Mouse (Mus musculus) thymus, adult 18-20 months (tissue): ENCODE results near the gene Nipal4.

Experiments used
- DNase-seq, 2 experiments: peaks; one replicate each; pipeline ENCODE4 v3.0.0; 2022; ENCODE audit warnings: mixed read lengths in 2 of 2

Gene Nipal4

GRCm38 (mm10) chr11:46157462-46157861, 8.8 kb downstream of the Nipal4 start:
- DNase-seq, result no peak

GRCm38 (mm10) chr11:46156945-46157344, 9.4 kb downstream of the Nipal4 start:
- no peak for DNase-seq

- DNase-seq, result no peak
These were observed 19.7 kb downstream of the Nipal4 start for GRCm38 (mm10) chr11:46146619-46147018.

GRCm38 (mm10) chr11:46145163-46145875, 21.0 kb downstream of the Nipal4 start:
- DNase-seq, result no peak

- no peak for DNase-seq
These were observed 23.0 kb downstream of the Nipal4 start for GRCm38 (mm10) chr11:46143342-46143741.

- DNase-seq, result no peak
These were observed 31.4 kb downstream of the Nipal4 start for GRCm38 (mm10) chr11:46134899-46135298.

GRCm38 (mm10) chr11:46131022-46131986, 35.0 kb downstream of the Nipal4 start:
- no peak for DNase-seq

GRCm38 (mm10) chr11:46128548-46128945, 37.8 kb downstream of the Nipal4 start:
- DNase-seq, result peak; percentile 52 to 53

- DNase-seq, result no peak
These were observed 38.4 kb downstream of the Nipal4 start for GRCm38 (mm10) chr11:46127621-46128547.

- DNase-seq, result no peak
These were observed 39.4 kb downstream of the Nipal4 start for GRCm38 (mm10) chr11:46126827-46127410.

GRCm38 (mm10) chr11:46126317-46126716, 40.0 kb downstream of the Nipal4 start:
- no peak for DNase-seq

GRCm38 (mm10) chr11:46125835-46126229, 40.5 kb downstream of the Nipal4 start:
- DNase-seq, result no peak

- DNase-seq, result no peak
These were observed 41.0 kb downstream of the Nipal4 start for GRCm38 (mm10) chr11:46125093-46125834.

GRCm38 (mm10) chr11:46123328-46123866, 42.9 kb downstream of the Nipal4 start:
- DNase-seq, result no peak

- DNase-seq, result no peak
These were observed 43.4 kb downstream of the Nipal4 start for GRCm38 (mm10) chr11:46122875-46123274.

GRCm38 (mm10) chr11:46121666-46122065, 44.6 kb downstream of the Nipal4 start:
- DNase-seq, result no peak

- no peak for DNase-seq
These were observed 46.2 kb downstream of the Nipal4 start for GRCm38 (mm10) chr11:46120084-46120483.

- no peak for DNase-seq
These were observed 46.7 kb downstream of the Nipal4 start for GRCm38 (mm10) chr11:46119624-46120023.

- no peak for DNase-seq
These were observed 49.8 kb downstream of the Nipal4 start for GRCm38 (mm10) chr11:46116510-46116909.

GRCm38 (mm10) chr11:46115411-46116173, 50.7 kb downstream of the Nipal4 start:
- DNase-seq, result no peak
